Mouse (Mus musculus): ENCODE measurements at regions not wholly inside any gene's neighbourhood (a gene's known extent, or its start where the extent isn't known, plus 50 kb on each side); places are given as distances from the start of the nearest gene placed in this dataset.

DNA sequence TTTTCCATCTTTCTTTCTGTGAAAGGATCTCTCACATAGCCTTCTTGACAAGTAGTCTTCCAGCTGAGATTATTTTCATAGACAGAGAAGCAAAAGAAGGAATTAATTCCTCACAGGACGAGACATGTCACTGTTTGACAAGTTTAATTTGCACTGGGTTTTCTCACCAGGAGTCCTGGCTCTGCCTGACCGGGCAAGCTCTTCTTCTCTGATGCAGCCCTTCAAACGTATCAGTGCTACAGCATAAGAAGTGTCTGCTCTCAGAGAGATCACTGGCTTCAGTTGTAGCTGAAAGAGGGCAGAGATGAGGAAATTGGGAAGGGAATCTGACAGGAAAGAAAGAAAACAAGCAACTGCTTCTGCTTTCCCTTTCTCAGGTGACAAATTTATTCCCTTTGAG lies 201.8 kb upstream of the Slc39a10 start:
- H3K4me1 ChIP-seq (ENCODE audit: control insufficient read depth in 2 of 2, insufficient read depth in 2 of 2, low read length in 2 of 2, poor library complexity in 1 of 2) = no peaks in the 10 kb centered on the region
- no peaks in the 10 kb centered on the region for H3K9me3 ChIP-seq (ENCODE audit: control insufficient read depth, insufficient read depth, low read depth, low read length)
- no peak overlapping the region for H3K9ac ChIP-seq (ENCODE audit: insufficient read depth, low read depth, low read length, poor library complexity, severe bottlenecking)
- TF ChIP-seq CHD2 (IDR thresholded peaks at IDR 0.05; ENCODE audit: low read depth, low read length) (no peak), ZNF384 (IDR thresholded peaks at IDR 0.05; ENCODE audit: low read depth, low read length) (no peak), ZC3H11A (IDR thresholded peaks at IDR 0.05; ENCODE audit: borderline replicate concordance, low read depth, low read length) (no peak), HCFC1 (IDR thresholded peaks at IDR 0.05; ENCODE audit: borderline replicate concordance, insufficient read depth, low read length) (no peak), MAFK (IDR thresholded peaks at IDR 0.05; ENCODE audit: insufficient read depth, low read depth, low read length) (no peak)
- in situ Hi-C loops (cut with MboI; ENCODE audit: low sequenced_read_pairs in 2 of 2, unreplicated experiment in 2 of 2) = no loop called here
- DNase-seq (ENCODE audit: low read depth, low spot score) = no peak
- no peak overlapping the region for H3K27ac ChIP-seq (ENCODE audit: insufficient read depth, low read depth, low read length, poor library complexity, severe bottlenecking)
- H3K4me3 ChIP-seq (ENCODE audit: insufficient read depth in 1 of 2, low read depth in 1 of 2, low read length in 2 of 2, poor library complexity in 1 of 2, severe bottlenecking in 1 of 2) = no peak overlapping the region
- no peaks in the 10 kb centered on the region for H3K36me3 ChIP-seq (ENCODE audit: control insufficient read depth, insufficient read depth, low read length, poor library complexity, severe bottlenecking)

DNA sequence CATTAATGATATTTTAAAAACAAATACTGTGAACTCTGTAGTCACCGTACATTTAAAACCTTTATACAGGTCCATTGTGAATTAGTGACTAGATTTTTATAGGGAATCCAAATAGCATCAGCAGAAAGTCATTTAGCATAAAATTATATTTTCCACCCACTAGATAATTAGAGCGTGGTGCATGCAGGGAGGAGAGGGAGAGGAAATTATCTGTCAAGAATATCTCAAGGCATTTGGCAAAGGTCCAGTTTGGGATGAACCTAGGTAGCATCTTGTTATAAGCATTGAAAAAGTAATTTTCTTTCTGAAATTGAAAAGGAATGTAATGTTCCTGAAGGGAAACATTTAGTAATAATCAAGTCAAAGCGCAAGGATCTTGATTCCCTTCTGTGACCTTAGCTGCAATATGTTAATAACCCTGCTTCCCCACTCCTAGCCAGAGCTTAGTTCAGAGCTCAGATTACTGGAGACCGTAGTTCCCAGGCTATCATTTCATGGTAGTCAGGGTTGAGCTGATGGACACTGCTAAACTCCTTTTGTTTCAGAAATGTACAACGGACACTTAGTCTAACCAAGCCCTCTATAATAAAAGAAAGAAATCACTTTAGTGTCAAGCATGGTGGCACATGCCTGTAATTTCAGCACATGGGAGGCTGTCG lies 200.8 kb upstream of the Slc39a10 start:
- H3K9me3 ChIP-seq (ENCODE audit: control insufficient read depth, insufficient read depth, low read depth, low read length) = no peaks in the 10 kb centered on the region
- no peaks in the 10 kb centered on the region for H3K36me3 ChIP-seq (ENCODE audit: control insufficient read depth, insufficient read depth, low read length, poor library complexity, severe bottlenecking)
- H3K27ac ChIP-seq (ENCODE audit: insufficient read depth, low read depth, low read length, poor library complexity, severe bottlenecking) = no peak overlapping the region
- no peaks in the 10 kb centered on the region for H3K4me1 ChIP-seq (ENCODE audit: control insufficient read depth in 2 of 2, insufficient read depth in 2 of 2, low read length in 2 of 2, poor library complexity in 1 of 2)
- H3K4me3 ChIP-seq (ENCODE audit: insufficient read depth in 1 of 2, low read depth in 1 of 2, low read length in 2 of 2, poor library complexity in 1 of 2, severe bottlenecking in 1 of 2) = no peak overlapping the region
- in situ Hi-C loops (cut with MboI; ENCODE audit: low sequenced_read_pairs in 2 of 2, unreplicated experiment in 2 of 2) = no loop called here
- DNase-seq (ENCODE audit: low read depth, low spot score) = no peak
- H3K9ac ChIP-seq (ENCODE audit: insufficient read depth, low read depth, low read length, poor library complexity, severe bottlenecking) = no peak overlapping the region
- TF ChIP-seq ZC3H11A (IDR thresholded peaks at IDR 0.05; ENCODE audit: borderline replicate concordance, low read depth, low read length) = no peak
- TF ChIP-seq ZNF384 (IDR thresholded peaks at IDR 0.05; ENCODE audit: low read depth, low read length) = no peak
- no peak for TF ChIP-seq CHD2 (IDR thresholded peaks at IDR 0.05; ENCODE audit: low read depth, low read length)

DNA sequence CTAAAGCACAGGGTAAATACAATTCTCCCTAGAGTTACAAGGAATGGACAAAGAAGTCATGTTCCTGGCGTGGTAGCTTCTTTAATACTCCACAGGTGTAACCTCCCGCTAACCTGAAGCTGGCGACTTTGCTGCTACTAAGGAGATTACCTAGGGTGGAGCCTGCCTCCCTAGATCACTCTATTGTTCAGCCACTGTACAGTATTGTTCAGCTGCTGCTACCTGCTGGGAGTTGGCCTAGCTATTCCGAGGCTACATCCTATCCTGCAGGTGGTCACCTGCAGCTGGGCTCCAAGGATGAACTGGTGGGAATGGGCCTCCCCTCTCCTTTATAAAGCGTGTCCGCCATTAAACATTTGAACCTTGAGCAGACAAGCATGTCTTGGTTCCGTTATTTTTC lies 183.8 kb upstream of the Slc39a10 start:
- peak; percentile 22 for DNase-seq (ENCODE audit: low read depth, low spot score)
- in situ Hi-C loops (cut with MboI; ENCODE audit: low sequenced_read_pairs in 2 of 2, unreplicated experiment in 2 of 2) = no loop called here
- Histone ChIP-seq H3K4me3 (ENCODE audit: insufficient read depth in 1 of 2, low read depth in 1 of 2, low read length in 2 of 2, poor library complexity in 1 of 2, severe bottlenecking in 1 of 2) (no peak overlapping the region), H3K4me1 (ENCODE audit: control insufficient read depth in 2 of 2, insufficient read depth in 2 of 2, low read length in 2 of 2, poor library complexity in 1 of 2) (no peaks in the 10 kb centered on the region), H3K9me3 (ENCODE audit: control insufficient read depth, insufficient read depth, low read depth, low read length) (peaks cover 5% of the 10 kb centered on the region), H3K9ac (ENCODE audit: insufficient read depth, low read depth, low read length, poor library complexity, severe bottlenecking) (no peak overlapping the region), H3K36me3 (ENCODE audit: control insufficient read depth, insufficient read depth, low read length, poor library complexity, severe bottlenecking) (no peaks in the 10 kb centered on the region), H3K27ac (ENCODE audit: insufficient read depth, low read depth, low read length, poor library complexity, severe bottlenecking) (no peak overlapping the region)
- TF ChIP-seq ZC3H11A (IDR thresholded peaks at IDR 0.05; ENCODE audit: borderline replicate concordance, low read depth, low read length) = no peak
- no peak for TF ChIP-seq MAFK (IDR thresholded peaks at IDR 0.05; ENCODE audit: insufficient read depth, low read depth, low read length)
- TF ChIP-seq HCFC1 (IDR thresholded peaks at IDR 0.05; ENCODE audit: borderline replicate concordance, insufficient read depth, low read length) = no peak
- TF ChIP-seq CHD2 (IDR thresholded peaks at IDR 0.05; ENCODE audit: low read depth, low read length) = no peak
- TF ChIP-seq ZNF384 (IDR thresholded peaks at IDR 0.05; ENCODE audit: low read depth, low read length) = no peak

DNA sequence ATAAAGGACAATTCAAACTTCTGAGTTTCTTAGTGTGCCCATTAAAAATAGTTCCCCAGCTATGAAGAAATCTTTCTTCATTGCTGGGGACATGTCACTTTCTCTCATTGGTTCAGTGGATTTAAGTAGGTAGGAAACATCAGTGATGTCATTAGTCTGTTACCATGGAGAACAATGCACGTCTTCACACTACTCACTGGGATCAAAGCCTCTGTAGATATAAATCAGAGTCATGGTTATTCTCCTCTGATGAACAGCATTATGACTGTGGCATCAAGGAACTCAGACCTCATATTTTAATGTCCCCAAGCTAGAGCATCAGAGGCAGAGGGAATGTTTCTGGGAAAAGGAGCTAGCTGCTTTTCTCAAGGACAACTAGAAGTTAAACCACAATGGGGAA lies 165.5 kb upstream of the Slc39a10 start:
- in situ Hi-C loops (cut with MboI; ENCODE audit: low sequenced_read_pairs in 2 of 2, unreplicated experiment in 2 of 2) = no loop called here
- H3K4me1 ChIP-seq (ENCODE audit: control insufficient read depth in 2 of 2, insufficient read depth in 2 of 2, low read length in 2 of 2, poor library complexity in 1 of 2) = no peaks in the 10 kb centered on the region
- H3K36me3 ChIP-seq (ENCODE audit: control insufficient read depth, insufficient read depth, low read length, poor library complexity, severe bottlenecking) = no peaks in the 10 kb centered on the region
- H3K27ac ChIP-seq (ENCODE audit: insufficient read depth, low read depth, low read length, poor library complexity, severe bottlenecking) = no peak overlapping the region
- no peak for DNase-seq (ENCODE audit: low read depth, low spot score)
- TF ChIP-seq ZC3H11A (IDR thresholded peaks at IDR 0.05; ENCODE audit: borderline replicate concordance, low read depth, low read length) (no peak), CHD2 (IDR thresholded peaks at IDR 0.05; ENCODE audit: low read depth, low read length) (no peak), ZNF384 (IDR thresholded peaks at IDR 0.05; ENCODE audit: low read depth, low read length) (no peak), HCFC1 (IDR thresholded peaks at IDR 0.05; ENCODE audit: borderline replicate concordance, insufficient read depth, low read length) (no peak), MAFK (IDR thresholded peaks at IDR 0.05; ENCODE audit: insufficient read depth, low read depth, low read length) (no peak)
- no peaks in the 10 kb centered on the region for H3K9me3 ChIP-seq (ENCODE audit: control insufficient read depth, insufficient read depth, low read depth, low read length)
- no peak overlapping the region for H3K4me3 ChIP-seq (ENCODE audit: insufficient read depth in 1 of 2, low read depth in 1 of 2, low read length in 2 of 2, poor library complexity in 1 of 2, severe bottlenecking in 1 of 2)
- no peak overlapping the region for H3K9ac ChIP-seq (ENCODE audit: insufficient read depth, low read depth, low read length, poor library complexity, severe bottlenecking)

- Histone ChIP-seq H3K4me3 (ENCODE audit: insufficient read depth in 1 of 2, low read depth in 1 of 2, low read length in 2 of 2, poor library complexity in 1 of 2, severe bottlenecking in 1 of 2) (no peak overlapping the region), H3K36me3 (ENCODE audit: control insufficient read depth, insufficient read depth, low read length, poor library complexity, severe bottlenecking) (no peaks in the 10 kb centered on the region), H3K9me3 (ENCODE audit: control insufficient read depth, insufficient read depth, low read depth, low read length) (no peaks in the 10 kb centered on the region), H3K4me1 (ENCODE audit: control insufficient read depth in 2 of 2, insufficient read depth in 2 of 2, low read length in 2 of 2, poor library complexity in 1 of 2) (no peaks in the 10 kb centered on the region), H3K9ac (ENCODE audit: insufficient read depth, low read depth, low read length, poor library complexity, severe bottlenecking) (no peak overlapping the region), H3K27ac (ENCODE audit: insufficient read depth, low read depth, low read length, poor library complexity, severe bottlenecking) (no peak overlapping the region)
- DNase-seq (ENCODE audit: low read depth, low spot score) = no peak
- in situ Hi-C loops (cut with MboI; ENCODE audit: low sequenced_read_pairs in 2 of 2, unreplicated experiment in 2 of 2) = no loop called here
- TF ChIP-seq ZC3H11A (IDR thresholded peaks at IDR 0.05; ENCODE audit: borderline replicate concordance, low read depth, low read length) (no peak), ZNF384 (IDR thresholded peaks at IDR 0.05; ENCODE audit: low read depth, low read length) (no peak), HCFC1 (IDR thresholded peaks at IDR 0.05; ENCODE audit: borderline replicate concordance, insufficient read depth, low read length) (no peak), MAFK (IDR thresholded peaks at IDR 0.05; ENCODE audit: insufficient read depth, low read depth, low read length) (no peak), CHD2 (IDR thresholded peaks at IDR 0.05; ENCODE audit: low read depth, low read length) (no peak)
These were observed 164.7 kb upstream of the Slc39a10 start for GRCm38 (mm10) chr1:47057344-47057743.
